In genomic region chr11:22847732-22848648, GRCm38 (mm10) we compare ENCODE assay signal across 9 mouse cellular contexts. TPM values are rescaled to one million over a fixed set of nuclear protein-coding genes. Genes with fewer than 3 reads are reported as not detected.
DNase-seq lines count a peak whose midpoint lies in the region; TF ChIP-seq lines count a peak whose summit lies in the region.
"Had no signal": no experiment of that assay in that cellular context is flagged by ENCODE, and none has a peak within 500 bp of the region (broad histone marks: within the 10 kb centered on the region; RNA-seq: fewer than 3 reads in every experiment).

No protein-coding gene starts in this region.

- peak; percentile 44 for DNase-seq in gastrocnemius, adult 2 months
- DNase-seq in gastrocnemius, postnatal 25 days = no peak
- peak; percentile 95 for DNase-seq in kidney, adult 9 months
- DNase-seq in lung, postnatal 14 days = peak; percentile 46
- no peak for DNase-seq in right cerebral cortex, adult 18-20 months
- no peak for DNase-seq in layer of hippocampus, postnatal 36 days
- DNase-seq in gastrocnemius, postnatal 14 days = no peak

- H3K4me3 ChIP-seq in gastrocnemius, adult 2 months = no peak overlapping the region
- H3K4me3 ChIP-seq in bone marrow, adult 2 months (replicated peaks; ENCODE audit: control insufficient read depth, low read depth, low read length) = no peak overlapping the region
- H3K4me3 ChIP-seq: erythroblast, embryonic 14.5 days had no signal

- peak overlapping the region; percentile 55 for H3K27ac ChIP-seq in gastrocnemius, adult 2 months
- H3K27ac ChIP-seq in bone marrow, adult 2 months (ENCODE audit: control insufficient read depth, insufficient read depth, low read depth, low read length, poor library complexity) = peak overlapping the region; percentile 24

- no peak for TF ChIP-seq CTCF in gastrocnemius, adult 2 months (IDR thresholded peaks at IDR 0.05)
- no peak for TF ChIP-seq CTCF in bone marrow, adult 2 months (IDR thresholded peaks at IDR 0.05; ENCODE audit: control insufficient read depth, insufficient read depth, low read length)

- intact Hi-C loops in gastrocnemius, adult 2 months (cut with DNase I) = no loop called here
- intact Hi-C loops in gastrocnemius, postnatal 14 days (cut with DNase I; ENCODE audit: low total_unique reads) = loop anchor here (10.0 kb wide), 1 partner anchor 203 kb away; no protein-coding TSS in a partner anchor

- TF ChIP-seq POLR2A in bone marrow, adult 2 months (IDR thresholded peaks at IDR 0.05; ENCODE audit: borderline replicate concordance, control insufficient read depth, low read depth, low read length) = no peak

- peaks cover 41% of the 10 kb centered on the region for H3K4me1 ChIP-seq in bone marrow, adult 2 months (ENCODE audit: control insufficient read depth, insufficient read depth, low read length)

- WGBS in bone marrow, adult 2 months = 18% methylated on average over 8 of the region's 8 CpGs

RNA-seq across cellular contexts. Expression of gene B3gnt2, which starts 12.8 kb away (rescaled TPM):
- 1 to 10 TPM; 1.6 to 2.1 TPM for total RNA-seq in gastrocnemius, adult 2 months (2021)
- 1 to 10 TPM; 2.1 to 2.4 TPM for total RNA-seq in gastrocnemius, postnatal 25 days (2021)
- polyA plus RNA-seq in bone marrow, adult 2 months (2011; ENCODE audit: insufficient read depth, insufficient read length, low replicate concordance, missing spikeins) = 0.54 and 6.2 TPM in 2 replicates
- total RNA-seq in layer of hippocampus, postnatal 36 days (2021) = 10 to 100 TPM; 12.2 to 17.4 TPM
- total RNA-seq in gastrocnemius, postnatal 14 days (2021) = 1 to 10 TPM; 4.4 to 5.7 TPM

Comparison
In these comparisons a context has a peak if more than half of its experiments do, and no peak if none do; other contexts are left out.
1. DNase-seq: peak in gastrocnemius, adult 2 months (single experiment), kidney, adult 9 months (single experiment) and lung, postnatal 14 days (single experiment); none in gastrocnemius, postnatal 25 days (single experiment), right cerebral cortex, adult 18-20 months (single experiment), layer of hippocampus, postnatal 36 days (0 of 2) and gastrocnemius, postnatal 14 days (single experiment).